Mouse (Mus musculus) heart, embryonic 13.5 days (tissue): ENCODE results near the gene Esr1. TPM values are rescaled to one million over a fixed set of nuclear protein-coding genes. Genes with fewer than 3 reads are reported as not detected.
A peak's percentile ranks its signal among the peaks of the same experiment; 100 is the strongest.

Source experiments
- ATAC-seq: fragments of 200-750 bp; cut with Nextera tagmentation; 2 replicates; pipeline ENCODE4 v1.8.0; 2017; ENCODE audit warnings: moderate TSS enrichment; ENCODE audit not compliant: insufficient number of reproducible peaks, low FRiP score, low TSS enrichment; ENCODE audit errors: extremely low read depth
- H3K27ac ChIP-seq: fragments of 300-500 bp; sonication (generic); replicated peaks from 2 replicates; pipeline ENCODE4 v1.5.1; 2015; ENCODE audit warnings: moderate library complexity, mild to moderate bottlenecking, inconsistent platforms
- H3K27me3 ChIP-seq: fragments of 300-500 bp; sonication (generic); replicated peaks from 2 replicates; pipeline ENCODE4 v1.6.1; 2015; ENCODE audit warnings: mild to moderate bottlenecking, inconsistent platforms
- H3K36me3 ChIP-seq: fragments of 300-500 bp; sonication (generic); 2 replicates; pipeline ENCODE4 v1.6.1; 2015; ENCODE audit warnings: mild to moderate bottlenecking, inconsistent platforms
- H3K4me1 ChIP-seq: fragments of 300-500 bp; sonication (generic); 2 replicates; pipeline ENCODE4 v1.6.1; 2015; ENCODE audit warnings: inconsistent platforms
- H3K4me2 ChIP-seq: fragments of 300-500 bp; sonication (generic); 2 replicates; pipeline ENCODE4 v1.6.1; 2015; ENCODE audit warnings: inconsistent platforms, mild to moderate bottlenecking, moderate library complexity
- H3K4me3 ChIP-seq: fragments of 300-500 bp; sonication (generic); 2 replicates; pipeline ENCODE4 v1.5.1; 2015; ENCODE audit warnings: moderate library complexity, mild to moderate bottlenecking, inconsistent platforms
- H3K9ac ChIP-seq: fragments of 300-500 bp; sonication (generic); 2 replicates; pipeline ENCODE4 v1.6.1; 2015; ENCODE audit warnings: inconsistent platforms, mild to moderate bottlenecking, moderate library complexity
- H3K9me3 ChIP-seq: fragments of 300-500 bp; sonication (generic); 2 replicates; pipeline ENCODE4 v1.6.1; 2016; ENCODE audit warnings: inconsistent platforms
- WGBS: fragments of 180-500 bp; shearing (Covaris S2); methylation state at CpG from one replicate; pipeline ENCODE4 v1.1.7; 2015; ENCODE audit warnings: mixed read lengths; 5-methylcytosine and 5-hydroxymethylcytosine counted together
- polyA plus RNA-seq: library from polyadenylated mRNA; unstranded; fragments of >200 nt; fragmentation: Nextera tagmentation; extraction: Ambion mirVana; gene quantifications from 2 replicates; pipeline ENCODE4 v1.2.1, GENCODE M21; 2015

The Esr1 gene
- polyA plus RNA-seq, 1 experiment from 2014 or later = 0.74 TPM

- no peaks in the 10 kb centered on the region for H3K27me3 ChIP-seq
- H3K27ac ChIP-seq = no peak overlapping the region
- H3K4me3 ChIP-seq = no peak overlapping the region
- 85% methylated on average over 5 of the region's 5 CpGs for WGBS
- no peak overlapping the region for H3K4me2 ChIP-seq
- no peaks in the 10 kb centered on the region for H3K9me3 ChIP-seq
- ATAC-seq = no peak
- no peak overlapping the region for H3K9ac ChIP-seq
- H3K4me1 ChIP-seq = no peaks in the 10 kb centered on the region; the same call in 1 of the 2 replicates
- no peaks in the 10 kb centered on the region for H3K36me3 ChIP-seq
Measured at GRCm38 (mm10) chr10:4621505-4621815, 10.1 kb downstream of the Esr1 start.

- no peaks in the 10 kb centered on the region for H3K36me3 ChIP-seq
- H3K4me3 ChIP-seq = no peak overlapping the region
- no peak overlapping the region for H3K9ac ChIP-seq
- no peaks in the 10 kb centered on the region for H3K27me3 ChIP-seq
- H3K4me1 ChIP-seq = no peaks in the 10 kb centered on the region; the same call in 1 of the 2 replicates
- no peak overlapping the region for H3K4me2 ChIP-seq
- ATAC-seq = no peak
- H3K27ac ChIP-seq = no peak overlapping the region
- H3K9me3 ChIP-seq = no peaks in the 10 kb centered on the region
Measured at GRCm38 (mm10) chr10:4623319-4623718, 11.9 kb downstream of the Esr1 start.

GRCm38 (mm10) chr10:4624581-4624980 lies 13.2 kb downstream of the Esr1 start:
- Histone ChIP-seq H3K9ac (no peak overlapping the region), H3K4me1 (no peaks in the 10 kb centered on the region; the same call in 1 of the 2 replicates), H3K27ac (no peak overlapping the region), H3K4me3 (no peak overlapping the region), H3K36me3 (no peaks in the 10 kb centered on the region), H3K27me3 (no peaks in the 10 kb centered on the region), H3K4me2 (no peak overlapping the region), H3K9me3 (no peaks in the 10 kb centered on the region)
- WGBS = 88% methylated on average over 4 of the region's 4 CpGs
- no peak; the same call in 1 of the 2 replicates for ATAC-seq

GRCm38 (mm10) chr10:4625300-4625699 lies 13.9 kb downstream of the Esr1 start:
- no peaks in the 10 kb centered on the region; the same call in 1 of the 2 replicates for H3K4me1 ChIP-seq
- WGBS = 69% methylated on average over 6 of the region's 6 CpGs
- no peak for ATAC-seq

GRCm38 (mm10) chr10:4626432-4626831 lies 15.0 kb downstream of the Esr1 start:
- no peaks in the 10 kb centered on the region for H3K27me3 ChIP-seq
- no peaks in the 10 kb centered on the region for H3K36me3 ChIP-seq
- H3K9ac ChIP-seq = no peak overlapping the region
- no peak for ATAC-seq
- no peak overlapping the region for H3K4me2 ChIP-seq
- no peaks in the 10 kb centered on the region for H3K9me3 ChIP-seq
- no peaks in the 10 kb centered on the region for H3K4me1 ChIP-seq
- WGBS = 72% methylated on average over 7 of the region's 7 CpGs
- no peak overlapping the region for H3K27ac ChIP-seq
- no peak overlapping the region for H3K4me3 ChIP-seq

More at GRCm38 (mm10) chr10:4625300-4625699, 13.9 kb downstream of the Esr1 start:
- Histone ChIP-seq H3K27ac (no peak overlapping the region), H3K9me3 (no peaks in the 10 kb centered on the region), H3K9ac (no peak overlapping the region), H3K36me3 (no peaks in the 10 kb centered on the region), H3K4me2 (no peak overlapping the region), H3K4me3 (no peak overlapping the region), H3K27me3 (no peaks in the 10 kb centered on the region)

GRCm38 (mm10) chr10:4626996-4627395 lies 15.6 kb downstream of the Esr1 start:
- Histone ChIP-seq H3K9ac (no peak overlapping the region), H3K4me3 (no peak overlapping the region), H3K4me1 (no peaks in the 10 kb centered on the region), H3K27ac (no peak overlapping the region; the same call in 1 of the 2 replicates), H3K36me3 (no peaks in the 10 kb centered on the region), H3K9me3 (no peaks in the 10 kb centered on the region), H3K4me2 (peak overlapping the region; percentile 39), H3K27me3 (no peaks in the 10 kb centered on the region)
- 85% methylated on average over 8 of the region's 8 CpGs for WGBS
- no peak for ATAC-seq

- Histone ChIP-seq H3K4me2 (peak overlapping the region; percentile 39), H3K4me1 (no peaks in the 10 kb centered on the region), H3K27me3 (no peaks in the 10 kb centered on the region), H3K9me3 (no peaks in the 10 kb centered on the region), H3K9ac (no peak overlapping the region), H3K4me3 (no peak overlapping the region), H3K36me3 (no peaks in the 10 kb centered on the region), H3K27ac (no peak overlapping the region; the same call in 1 of the 2 replicates)
- no peak for ATAC-seq
- WGBS = 28% methylated on average over 9 of the region's 9 CpGs
Measured at GRCm38 (mm10) chr10:4627415-4627814, 16.0 kb downstream of the Esr1 start.

- H3K9me3 ChIP-seq = no peaks in the 10 kb centered on the region
- H3K36me3 ChIP-seq = no peaks in the 10 kb centered on the region
- H3K4me3 ChIP-seq = no peak overlapping the region
- H3K4me2 ChIP-seq = no peak overlapping the region
- no peak overlapping the region for H3K9ac ChIP-seq
- ATAC-seq = no peak
- no peaks in the 10 kb centered on the region for H3K27me3 ChIP-seq
- H3K27ac ChIP-seq = no peak overlapping the region
- H3K4me1 ChIP-seq = peaks cover 11% of the 10 kb centered on the region
Measured at GRCm38 (mm10) chr10:4629314-4629713, 17.9 kb downstream of the Esr1 start.

GRCm38 (mm10) chr10:4632211-4632704 lies 20.9 kb downstream of the Esr1 start:
- Histone ChIP-seq H3K4me3 (no peak overlapping the region), H3K27ac (no peak overlapping the region), H3K9me3 (no peaks in the 10 kb centered on the region), H3K36me3 (no peaks in the 10 kb centered on the region), H3K4me1 (peaks cover 15% of the 10 kb centered on the region), H3K4me2 (no peak overlapping the region), H3K9ac (no peak overlapping the region), H3K27me3 (no peaks in the 10 kb centered on the region)
- no peak for ATAC-seq
- 79% methylated on average over 11 of the region's 11 CpGs for WGBS

GRCm38 (mm10) chr10:4633287-4634030 lies 22.1 kb downstream of the Esr1 start:
- H3K4me1 ChIP-seq = peaks cover 15% of the 10 kb centered on the region
- 0 out of 2 replicates have a peak overlapping the region, but pooled peaks have one; percentile 34 for H3K27ac ChIP-seq
- H3K9me3 ChIP-seq = no peaks in the 10 kb centered on the region
- H3K36me3 ChIP-seq = no peaks in the 10 kb centered on the region
- peak overlapping the region; percentile 50 for H3K4me2 ChIP-seq
- no peak for ATAC-seq
- peak overlapping the region; percentile 26; the same call in 1 of the 2 replicates for H3K9ac ChIP-seq
- no peak overlapping the region for H3K4me3 ChIP-seq
- WGBS = 37% methylated on average over 14 of the region's 14 CpGs
- H3K27me3 ChIP-seq = no peaks in the 10 kb centered on the region

GRCm38 (mm10) chr10:4635740-4636139 lies 24.3 kb downstream of the Esr1 start:
- no peaks in the 10 kb centered on the region for H3K9me3 ChIP-seq
- no peaks in the 10 kb centered on the region for H3K36me3 ChIP-seq
- peaks cover 15% of the 10 kb centered on the region for H3K4me1 ChIP-seq
- ATAC-seq = no peak
- H3K4me3 ChIP-seq = no peak overlapping the region
- no peaks in the 10 kb centered on the region for H3K27me3 ChIP-seq
- no peak overlapping the region for H3K9ac ChIP-seq
- 45% methylated on average over 6 of the region's 6 CpGs for WGBS
- H3K4me2 ChIP-seq = no peak overlapping the region
- no peak overlapping the region for H3K27ac ChIP-seq

- ATAC-seq = no peak
- 68% methylated on average over 7 of the region's 7 CpGs for WGBS
- no peak overlapping the region for H3K4me2 ChIP-seq
- no peak overlapping the region for H3K9ac ChIP-seq
- no peak overlapping the region for H3K27ac ChIP-seq
- H3K4me3 ChIP-seq = no peak overlapping the region
- H3K27me3 ChIP-seq = no peaks in the 10 kb centered on the region
- H3K36me3 ChIP-seq = no peaks in the 10 kb centered on the region
- H3K4me1 ChIP-seq = no peaks in the 10 kb centered on the region
- H3K9me3 ChIP-seq = no peaks in the 10 kb centered on the region
Measured at GRCm38 (mm10) chr10:4646074-4646473, 34.7 kb downstream of the Esr1 start.
